Mouse (Mus musculus) MN1 (cell line): ENCODE data around the gene Tns1.

ENCODE experiments used
- DNase-seq: peaks from one replicate; pipeline ENCODE4 v3.0.0-alpha.2; 2016; ENCODE audit warnings: low spot score

Gene Tns1

DNA sequence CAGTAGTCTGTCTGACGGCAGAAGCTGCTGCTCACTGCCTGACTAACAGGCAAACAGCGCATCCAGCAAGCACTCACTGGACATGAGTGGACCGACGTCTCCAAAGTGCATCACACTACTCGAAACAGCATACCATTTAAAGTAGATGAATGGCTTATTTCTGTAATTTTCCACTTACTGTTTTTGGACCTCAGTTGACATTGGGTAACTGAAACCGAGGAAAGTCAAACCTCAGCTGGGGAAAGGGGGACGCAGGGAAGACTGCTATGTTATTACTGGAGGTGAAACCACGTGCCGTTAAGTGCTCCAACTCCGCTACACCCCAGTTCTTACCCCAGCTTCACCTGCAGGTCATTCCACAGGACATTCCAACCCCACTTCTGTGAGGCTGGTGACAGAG is 111.5 kb downstream of the Tns1 start:
- DNase-seq, result no peak

GRCm38 (mm10) chr1:74009495-74009894 is 114.8 kb downstream of the Tns1 start:
- no peak for DNase-seq

DNA sequence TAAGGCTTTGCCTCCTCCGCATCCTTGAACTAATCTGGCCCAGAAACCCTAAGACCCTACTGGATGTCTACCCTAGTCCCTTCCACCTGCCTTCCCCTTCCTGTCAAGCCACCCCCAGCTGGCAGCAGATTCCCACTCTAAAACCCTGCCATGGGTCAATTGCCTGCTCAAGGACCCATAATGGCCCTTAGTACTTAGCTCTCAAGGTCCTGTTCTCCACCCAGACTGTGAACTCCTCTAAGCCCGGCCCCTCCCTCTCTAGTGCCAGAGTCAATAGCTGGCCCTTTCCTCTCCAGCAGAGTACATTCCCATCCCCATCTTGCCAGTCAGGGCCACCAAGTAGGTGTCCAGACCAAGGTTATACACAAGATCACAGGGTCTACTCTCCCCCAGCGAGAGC is 115.3 kb downstream of the Tns1 start:
- no peak for DNase-seq

- DNase-seq, result no peak
Measured at GRCm38 (mm10) chr1:74008498-74008897, 115.8 kb downstream of the Tns1 start.

- DNase-seq, result no peak
Measured at GRCm38 (mm10) chr1:74007398-74008050, 116.7 kb downstream of the Tns1 start.

- no peak for DNase-seq
Measured at GRCm38 (mm10) chr1:74005020-74005419, 119.2 kb downstream of the Tns1 start.

DNA sequence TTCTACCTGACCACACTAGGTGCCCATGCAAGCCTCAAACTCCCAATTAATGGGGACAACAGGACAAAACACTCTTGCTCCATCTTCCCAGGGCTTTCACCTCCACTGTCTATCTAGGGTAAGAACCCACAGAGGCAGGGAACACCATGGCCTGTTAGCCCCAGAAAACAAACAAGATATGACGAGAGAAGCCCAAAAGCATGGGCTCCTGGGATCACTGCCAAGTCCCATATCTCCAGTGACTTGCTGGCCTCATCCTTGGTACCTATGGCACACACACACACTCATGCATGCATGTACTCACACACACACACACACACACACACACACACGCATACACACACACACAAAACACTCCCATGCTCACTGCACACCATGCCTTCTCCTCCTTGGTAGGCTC is 120.5 kb downstream of the Tns1 start:
- no peak for DNase-seq

GRCm38 (mm10) chr1:74001449-74001820 is 122.8 kb downstream of the Tns1 start:
- DNase-seq, result no peak

DNA sequence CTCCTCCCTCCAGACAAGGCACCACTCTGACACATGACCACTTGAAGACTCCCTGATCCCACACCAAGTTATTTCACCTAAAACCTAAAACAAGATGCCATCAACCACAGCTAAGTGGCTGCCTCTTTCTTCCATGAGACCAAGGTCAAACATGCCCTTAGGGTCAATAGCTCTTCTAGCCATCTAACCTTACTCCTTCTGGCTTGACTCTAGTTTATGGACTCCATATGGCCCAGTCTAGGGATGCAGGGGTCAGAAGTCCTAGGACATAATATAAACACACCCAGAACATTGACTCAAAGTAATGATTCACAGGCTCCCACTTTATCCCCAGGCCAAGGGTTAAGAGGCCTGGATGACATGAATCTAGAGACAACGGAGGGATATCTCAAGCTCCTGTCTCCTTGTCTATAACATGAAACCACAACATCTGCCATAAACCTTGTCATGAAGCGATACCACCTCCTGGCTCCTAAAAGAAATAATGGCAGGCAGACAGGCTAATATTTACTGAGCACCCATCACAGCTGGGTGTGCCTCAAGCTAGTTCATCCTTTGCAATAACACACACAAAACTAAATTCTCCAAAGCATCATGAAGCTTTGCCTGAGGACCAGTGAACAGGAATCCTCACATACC is 123.3 kb downstream of the Tns1 start:
- no peak for DNase-seq

DNA sequence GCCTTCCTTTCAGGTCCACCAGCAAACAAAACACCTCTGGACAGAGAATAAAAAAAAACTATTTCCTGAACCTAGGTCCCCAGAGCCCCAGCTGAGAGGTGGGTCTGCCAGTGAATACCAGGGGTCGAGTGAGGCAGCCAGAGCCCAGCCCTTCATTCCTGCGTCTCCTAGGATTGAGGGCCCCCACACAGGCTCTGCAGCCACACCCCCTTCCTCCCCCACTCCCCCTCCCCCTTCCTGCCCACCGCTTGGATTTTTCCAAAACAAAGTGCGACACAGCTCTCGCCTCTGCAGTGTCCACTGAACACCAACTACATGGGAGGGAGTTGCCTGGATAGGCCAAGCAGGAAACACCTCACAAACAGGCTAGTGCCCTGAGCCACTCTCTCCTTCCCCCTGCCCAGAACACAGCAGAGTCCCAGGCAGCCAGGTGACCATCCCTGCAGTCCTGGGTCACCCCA is 124.0 kb downstream of the Tns1 start:
- no peak for DNase-seq

DNA sequence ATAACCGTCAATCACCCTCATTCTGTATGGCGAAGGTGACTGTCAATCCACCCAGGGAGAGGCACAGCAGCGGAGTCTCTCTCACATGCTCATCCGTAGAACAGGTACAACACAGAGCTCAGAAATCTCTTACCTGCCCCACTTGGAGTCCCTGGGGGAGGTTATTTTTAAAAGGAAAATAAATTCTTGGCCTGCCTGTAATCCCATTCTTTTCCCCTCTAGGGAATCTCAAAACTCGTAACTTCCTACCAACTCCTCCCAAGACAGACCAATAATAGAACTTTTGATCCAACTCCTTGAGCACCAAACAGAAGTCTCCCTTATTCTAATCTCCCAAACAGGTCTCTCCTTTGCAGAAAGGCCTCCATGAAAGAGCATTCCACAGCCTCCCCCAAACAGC is 124.7 kb downstream of the Tns1 start:
- no peak for DNase-seq

DNA sequence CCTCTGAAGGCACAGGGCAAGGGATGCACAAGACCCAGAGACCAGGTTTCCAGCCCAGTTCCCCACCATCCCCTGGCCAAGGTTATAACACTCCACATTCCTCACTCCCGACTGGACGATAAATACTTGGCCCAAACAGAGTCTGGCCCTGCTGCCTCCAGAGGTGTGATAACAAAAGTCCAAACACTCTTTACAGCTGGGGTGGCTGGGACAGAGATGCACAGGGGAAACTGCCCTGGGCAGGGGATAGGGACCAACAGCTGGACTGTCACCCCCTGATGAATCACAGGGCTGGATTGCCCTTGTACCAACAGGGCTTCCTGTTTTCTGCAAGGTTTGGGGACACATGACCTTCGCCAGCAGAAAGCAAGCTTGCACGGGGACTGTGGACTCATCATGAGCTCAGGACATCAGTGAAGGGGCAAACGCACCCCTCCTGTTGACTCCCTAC is 125.3 kb downstream of the Tns1 start:
- DNase-seq, result no peak

- peak; percentile 25 for DNase-seq
Measured at GRCm38 (mm10) chr1:73998131-73998865, 126.0 kb downstream of the Tns1 start.

DNA sequence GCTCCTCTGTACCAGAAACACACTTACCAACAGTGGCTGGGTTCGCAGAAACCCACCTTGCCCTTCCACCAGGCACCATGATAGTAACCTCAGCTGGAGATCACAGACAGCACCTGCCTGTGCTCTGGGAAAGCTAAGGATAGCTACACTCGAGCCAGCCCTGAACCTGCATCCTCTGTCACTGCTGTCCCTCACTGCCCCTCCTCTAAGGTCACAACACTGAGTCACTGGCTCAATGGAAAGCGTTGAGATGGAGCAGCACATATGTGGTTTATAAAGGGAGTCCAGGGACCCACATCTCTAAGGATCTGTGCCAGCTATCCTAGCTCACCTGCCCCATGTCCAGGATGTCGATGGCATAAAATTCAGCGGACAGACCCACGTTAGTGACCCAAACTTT is 126.9 kb downstream of the Tns1 start:
- no peak for DNase-seq

DNA sequence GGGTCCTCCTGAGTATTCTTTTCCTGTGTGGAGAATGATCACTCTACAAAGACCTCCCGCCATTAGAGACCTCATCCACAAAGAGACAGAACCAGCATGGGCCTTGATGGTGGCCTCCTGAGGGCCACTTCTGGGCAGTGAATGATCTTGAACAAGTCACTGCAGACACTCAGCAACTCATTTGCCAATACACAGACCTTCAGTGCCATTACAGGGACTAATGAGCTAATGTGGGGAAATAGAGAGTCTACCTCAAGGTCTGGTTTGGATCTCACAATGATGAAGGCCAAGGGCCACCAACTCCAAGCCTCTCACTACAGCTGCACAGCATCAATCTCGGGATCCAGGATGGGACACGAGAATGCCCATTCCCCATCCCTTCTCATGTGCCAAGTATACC is 127.6 kb downstream of the Tns1 start:
- no peak for DNase-seq

- peak; percentile 72 for DNase-seq
Measured at GRCm38 (mm10) chr1:73996209-73996608, 128.0 kb downstream of the Tns1 start.

- DNase-seq, result no peak
Measured at GRCm38 (mm10) chr1:73995063-73995810, 129.0 kb downstream of the Tns1 start.

DNA sequence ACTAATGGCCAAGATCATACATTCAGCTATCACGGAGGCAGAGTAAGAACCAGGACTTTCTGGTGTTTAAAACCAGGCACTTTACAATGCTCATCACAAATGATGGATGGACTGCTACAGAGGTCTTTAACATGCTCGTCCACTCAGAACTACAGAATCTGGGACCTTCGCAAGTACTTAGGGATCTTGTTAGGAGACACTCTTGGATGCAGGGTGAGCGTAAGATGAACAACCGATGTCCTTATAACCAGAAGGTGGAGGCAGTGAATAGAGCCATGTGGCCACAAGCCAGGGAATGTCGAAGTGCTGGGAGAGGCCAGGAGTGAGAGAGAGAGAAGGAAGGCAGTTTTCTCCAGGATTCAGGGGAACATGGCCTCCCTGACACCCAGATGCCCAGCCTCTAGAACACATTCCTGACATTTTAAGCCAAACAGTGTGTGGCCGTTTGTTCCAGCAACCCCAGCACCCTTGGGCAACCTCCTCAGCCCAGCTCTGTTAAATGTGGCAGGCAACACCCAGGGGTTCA is 130.3 kb downstream of the Tns1 start:
- no peak for DNase-seq

DNA sequence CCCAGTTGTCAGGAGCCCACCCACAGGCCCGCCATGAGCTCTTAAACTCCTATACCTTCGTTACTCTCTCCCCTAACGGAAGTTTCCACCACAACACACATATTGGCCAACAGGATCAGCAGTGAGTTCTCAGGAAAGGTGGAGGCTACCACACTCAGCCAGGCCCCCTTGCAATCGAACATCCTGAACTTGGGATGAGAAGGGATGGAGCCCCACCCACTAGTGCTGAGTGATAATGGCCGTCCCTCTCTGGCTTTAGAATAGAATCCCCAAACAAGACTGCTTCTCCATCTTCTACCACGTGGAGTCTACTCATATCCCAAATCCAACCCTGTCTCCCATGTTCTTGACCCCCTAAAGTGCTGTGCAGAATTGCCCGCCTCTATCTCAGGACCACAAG is 131.0 kb downstream of the Tns1 start:
- DNase-seq, result no peak

GRCm38 (mm10) chr1:73992201-73992938 is 131.9 kb downstream of the Tns1 start:
- DNase-seq, result no peak

DNA sequence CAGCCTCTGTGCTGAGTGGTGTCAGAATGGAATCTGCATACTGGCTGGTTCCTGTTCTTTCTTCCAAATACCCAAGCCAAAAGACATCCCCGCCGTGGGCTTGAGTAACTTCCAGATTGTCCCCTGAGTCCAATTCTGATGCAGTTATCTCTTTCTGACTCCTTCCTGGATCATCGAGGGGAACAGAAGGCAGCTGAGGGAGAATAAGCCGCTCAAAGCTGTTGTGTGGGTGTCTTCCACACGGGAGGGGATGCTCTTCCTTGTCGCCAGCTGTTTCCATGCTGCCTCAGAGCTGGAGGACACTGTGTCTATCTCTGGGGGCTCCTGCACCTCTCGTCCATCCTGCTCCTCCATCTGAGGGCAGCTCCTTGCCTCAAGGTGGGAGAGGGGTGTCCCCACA is 133.0 kb downstream of the Tns1 start:
- no peak for DNase-seq

DNA sequence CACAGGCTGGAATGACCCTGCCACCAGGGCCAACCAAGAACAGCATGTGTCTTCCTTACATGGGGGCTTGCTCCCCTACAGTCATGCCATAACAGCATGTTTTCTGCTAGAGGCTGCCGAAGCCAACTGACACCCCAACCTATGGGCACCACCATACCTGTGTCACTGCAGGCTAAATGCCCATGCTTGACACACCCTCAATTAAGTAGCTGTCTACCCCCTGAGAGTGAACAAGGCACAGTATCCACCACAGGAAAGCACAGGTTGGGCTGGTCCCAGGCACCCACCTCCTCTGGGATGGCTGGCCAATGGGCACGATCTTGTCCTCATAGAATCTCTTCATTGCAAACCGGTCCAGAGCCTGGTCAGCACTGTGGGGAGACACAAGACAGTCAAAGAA is 134.2 kb downstream of the Tns1 start:
- no peak for DNase-seq
